ENCODE assay signal across 19 mouse cellular contexts in the genomic region with DNA sequence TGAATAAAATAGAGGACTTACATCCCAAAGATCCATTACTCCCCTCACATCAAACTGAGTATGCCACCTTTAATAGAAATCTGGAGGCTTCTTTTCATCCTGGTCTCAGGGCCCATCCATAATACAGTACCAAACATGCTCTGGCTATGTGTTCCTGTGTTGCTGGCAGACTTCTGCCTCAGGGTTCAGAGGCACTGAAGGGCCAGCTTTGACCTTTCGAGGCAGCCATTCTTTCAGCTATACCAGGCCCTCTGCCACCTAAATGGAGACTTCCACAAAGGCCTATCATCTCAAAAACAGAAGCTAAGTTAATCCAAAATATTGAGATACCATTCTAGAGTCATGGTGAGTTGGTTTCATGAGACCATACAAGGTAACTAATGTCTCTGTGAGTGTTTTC. TPM values are rescaled to one million over a fixed set of nuclear protein-coding genes. Genes with fewer than 3 reads are reported as not detected.
"Had no signal": no experiment of that assay in that cellular context is flagged by ENCODE, and none has a peak within 500 bp of the region (broad histone marks: within the 10 kb centered on the region; RNA-seq: fewer than 3 reads in every experiment).

No protein-coding gene starts in this region.

RNA-seq across cellular contexts. Expression of a gene that starts 1.9 kb away (rescaled TPM):
- polyA plus RNA-seq: cortical plate, adult 2 months; embryonic facial prominence, embryonic 10.5 days; embryonic facial prominence, embryonic 11.5 days; embryonic facial prominence, embryonic 12.5 days; embryonic facial prominence, embryonic 13.5 days; embryonic facial prominence, embryonic 14.5 days; embryonic facial prominence, embryonic 15.5 days; forebrain, embryonic 10.5 days; forebrain, embryonic 11.5 days; forebrain, embryonic 12.5 days; forebrain, embryonic 13.5 days; forebrain, embryonic 14.5 days; forebrain, embryonic 15.5 days; forebrain, embryonic 16.5 days; forebrain, postnatal 0 days; heart, adult 2 months had no signal

RNA-seq across cellular contexts. Expression of a gene that starts 18.3 kb away (rescaled TPM):
- polyA plus RNA-seq: cortical plate, adult 2 months; embryonic facial prominence, embryonic 10.5 days; embryonic facial prominence, embryonic 11.5 days; embryonic facial prominence, embryonic 12.5 days; embryonic facial prominence, embryonic 13.5 days; embryonic facial prominence, embryonic 14.5 days; embryonic facial prominence, embryonic 15.5 days; erythroblast, embryonic 14.5 days; forebrain, embryonic 10.5 days; forebrain, embryonic 11.5 days; forebrain, embryonic 13.5 days; forebrain, embryonic 14.5 days; forebrain, embryonic 15.5 days; forebrain, embryonic 16.5 days; forebrain, postnatal 0 days; heart, adult 2 months had no signal

RNA-seq across cellular contexts. Expression of a gene that starts 21.4 kb away (rescaled TPM):
- polyA plus RNA-seq: cortical plate, adult 2 months; embryonic facial prominence, embryonic 10.5 days; embryonic facial prominence, embryonic 11.5 days; embryonic facial prominence, embryonic 12.5 days; embryonic facial prominence, embryonic 13.5 days; embryonic facial prominence, embryonic 14.5 days; embryonic facial prominence, embryonic 15.5 days; erythroblast, embryonic 14.5 days; forebrain, embryonic 10.5 days; forebrain, embryonic 11.5 days; forebrain, embryonic 12.5 days; forebrain, embryonic 13.5 days; forebrain, embryonic 14.5 days; forebrain, embryonic 15.5 days; forebrain, embryonic 16.5 days; forebrain, postnatal 0 days; frontal cortex, adult 2 months; gonadal fat pad, adult 2 months; heart, adult 2 months had no signal

RNA-seq across cellular contexts. Expression of a gene that starts 37.1 kb away (rescaled TPM):
- polyA plus RNA-seq: cortical plate, adult 2 months; embryonic facial prominence, embryonic 10.5 days; embryonic facial prominence, embryonic 11.5 days; embryonic facial prominence, embryonic 12.5 days; embryonic facial prominence, embryonic 13.5 days; embryonic facial prominence, embryonic 14.5 days; embryonic facial prominence, embryonic 15.5 days; erythroblast, embryonic 14.5 days; forebrain, embryonic 10.5 days; forebrain, embryonic 11.5 days; forebrain, embryonic 12.5 days; forebrain, embryonic 13.5 days; forebrain, embryonic 14.5 days; forebrain, embryonic 15.5 days; forebrain, embryonic 16.5 days; forebrain, postnatal 0 days; frontal cortex, adult 2 months; gonadal fat pad, adult 2 months; heart, adult 2 months had no signal
